Mouse (Mus musculus) forebrain, embryonic 15.5 days (tissue): ENCODE measurements at regions not wholly inside any gene's neighbourhood (a gene's known extent, or its start where the extent isn't known, plus 50 kb on each side); places are given as distances from the start of the nearest gene placed in this dataset.
A peak's percentile ranks its signal among the peaks of the same experiment; 100 is the strongest.

ENCODE experiments used
- ATAC-seq: fragments of 200-750 bp; cut with Nextera tagmentation; replicated peaks from 2 replicates; pipeline ENCODE4 v1.8.0; 2017; ENCODE audit warnings: mild to moderate bottlenecking, moderate TSS enrichment, moderate library complexity
- H3K27ac ChIP-seq: fragments of 300-500 bp; sonication (generic); replicated peaks from 2 replicates; pipeline ENCODE4 v1.5.1; 2015; ENCODE audit warnings: mild to moderate bottlenecking, inconsistent platforms
- H3K27me3 ChIP-seq: fragments of 300-500 bp; sonication (generic); 2 replicates; pipeline ENCODE4 v1.6.1; 2015; ENCODE audit warnings: inconsistent platforms
- H3K36me3 ChIP-seq: fragments of 300-500 bp; sonication (generic); 2 replicates; pipeline ENCODE4 v1.6.1; 2015; ENCODE audit warnings: mild to moderate bottlenecking, inconsistent platforms
- H3K4me1 ChIP-seq: fragments of 300-500 bp; sonication (generic); 2 replicates; pipeline ENCODE4 v1.6.1; 2015; ENCODE audit warnings: inconsistent platforms
- H3K4me2 ChIP-seq: fragments of 300-500 bp; sonication (generic); replicated peaks from 2 replicates; pipeline ENCODE4 v1.6.1; 2015; ENCODE audit warnings: mild to moderate bottlenecking, inconsistent platforms
- H3K4me3 ChIP-seq: fragments of 300-500 bp; sonication (generic); 2 replicates; pipeline ENCODE4 v1.5.1; 2015; ENCODE audit warnings: mild to moderate bottlenecking, inconsistent platforms
- H3K9ac ChIP-seq: fragments of 300-500 bp; sonication (generic); replicated peaks from 2 replicates; pipeline ENCODE4 v1.6.1; 2015; ENCODE audit warnings: mild to moderate bottlenecking, inconsistent platforms
- H3K9me3 ChIP-seq: fragments of 300-500 bp; sonication (generic); 2 replicates; pipeline ENCODE4 v1.6.1; 2016; ENCODE audit warnings: inconsistent platforms
- WGBS: fragments of 180-500 bp; shearing (Covaris S2); methylation state at CpG from one replicate; pipeline ENCODE4 v1.1.7; 2015; ENCODE audit warnings: mixed read lengths; 5-methylcytosine and 5-hydroxymethylcytosine counted together

GRCm38 (mm10) chr3:61849317-61849716 lies 483.6 kb upstream of the B430305J03Rik start:
- Histone ChIP-seq H3K36me3 (no peaks in the 10 kb centered on the region), H3K9ac (no peak overlapping the region), H3K27me3 (no peaks in the 10 kb centered on the region), H3K27ac (no peak overlapping the region), H3K9me3 (no peaks in the 10 kb centered on the region), H3K4me3 (no peak overlapping the region), H3K4me2 (no peak overlapping the region), H3K4me1 (peaks cover 15% of the 10 kb centered on the region)
- WGBS: 17% methylated on average over 2 of the region's 2 CpGs
- ATAC-seq: peak; percentile 30

- 12% methylated on average over 3 of the region's 3 CpGs for WGBS
- H3K9ac ChIP-seq: no peak overlapping the region
- peaks cover 15% of the 10 kb centered on the region for H3K4me1 ChIP-seq
- no peak overlapping the region for H3K4me3 ChIP-seq
- no peaks in the 10 kb centered on the region for H3K36me3 ChIP-seq
- H3K9me3 ChIP-seq: no peaks in the 10 kb centered on the region
- H3K27me3 ChIP-seq: no peaks in the 10 kb centered on the region
- peak; percentile 96 for ATAC-seq
- H3K27ac ChIP-seq: peak overlapping the region; percentile 68
- no peak overlapping the region for H3K4me2 ChIP-seq
These were observed 481.0 kb upstream of the B430305J03Rik start for GRCm38 (mm10) chr3:61846703-61847102.

- Histone ChIP-seq H3K9me3 (no peaks in the 10 kb centered on the region), H3K4me2 (no peak overlapping the region), H3K27ac (no peak overlapping the region), H3K36me3 (no peaks in the 10 kb centered on the region), H3K27me3 (no peaks in the 10 kb centered on the region), H3K9ac (no peak overlapping the region), H3K4me3 (no peak overlapping the region), H3K4me1 (no peaks in the 10 kb centered on the region)
- no peak; the same call in 1 of the 2 replicates for ATAC-seq
- WGBS: 61% methylated on average over 3 of the region's 3 CpGs
These were observed 473.7 kb upstream of the B430305J03Rik start for GRCm38 (mm10) chr3:61839355-61840009.

GRCm38 (mm10) chr3:61816807-61817206 lies 451.1 kb upstream of the B430305J03Rik start:
- ATAC-seq: no peak
- Histone ChIP-seq H3K27ac (no peak overlapping the region), H3K9me3 (no peaks in the 10 kb centered on the region), H3K4me3 (no peak overlapping the region), H3K9ac (no peak overlapping the region), H3K27me3 (no peaks in the 10 kb centered on the region), H3K36me3 (no peaks in the 10 kb centered on the region), H3K4me1 (no peaks in the 10 kb centered on the region), H3K4me2 (no peak overlapping the region)

- H3K4me1 ChIP-seq: no peaks in the 10 kb centered on the region
- no peak for ATAC-seq
- H3K9ac ChIP-seq: no peak overlapping the region
- H3K4me2 ChIP-seq: no peak overlapping the region
- no peak overlapping the region for H3K4me3 ChIP-seq
- no peak overlapping the region for H3K27ac ChIP-seq
- H3K9me3 ChIP-seq: no peaks in the 10 kb centered on the region
- H3K36me3 ChIP-seq: no peaks in the 10 kb centered on the region
- 87% methylated on average over 2 of the region's 2 CpGs for WGBS
- H3K27me3 ChIP-seq: no peaks in the 10 kb centered on the region
These were observed 430.3 kb upstream of the B430305J03Rik start for GRCm38 (mm10) chr3:61796021-61796420.

- no peaks in the 10 kb centered on the region for H3K4me1 ChIP-seq
- WGBS: 80% methylated on average over 4 of the region's 4 CpGs
- ATAC-seq: no peak
- no peaks in the 10 kb centered on the region for H3K9me3 ChIP-seq
- H3K36me3 ChIP-seq: no peaks in the 10 kb centered on the region
- H3K9ac ChIP-seq: no peak overlapping the region
- no peak overlapping the region for H3K4me2 ChIP-seq
- H3K4me3 ChIP-seq: no peak overlapping the region
- H3K27ac ChIP-seq: no peak overlapping the region
- H3K27me3 ChIP-seq: no peaks in the 10 kb centered on the region
These were observed 424.9 kb upstream of the B430305J03Rik start for GRCm38 (mm10) chr3:61790674-61791073.
